Mouse (Mus musculus) T-helper 2 cell (primary cell): ENCODE data around the gene Syt11.
"Not testable (repeated sequence)": the region's sequence is repeated elsewhere in the genome, so short reads cannot be mapped to it uniquely, and the experiment has no call there.

ENCODE experiments used
- in situ Hi-C: fragments of 300-600 bp; cut with MboI, MseI; formaldehyde crosslinking; loops from one replicate; pipeline ENCODE4 v1.15.1; 2025; ENCODE audit warnings: high pct_unique_total_duplicates

The Syt11 gene

DNA sequence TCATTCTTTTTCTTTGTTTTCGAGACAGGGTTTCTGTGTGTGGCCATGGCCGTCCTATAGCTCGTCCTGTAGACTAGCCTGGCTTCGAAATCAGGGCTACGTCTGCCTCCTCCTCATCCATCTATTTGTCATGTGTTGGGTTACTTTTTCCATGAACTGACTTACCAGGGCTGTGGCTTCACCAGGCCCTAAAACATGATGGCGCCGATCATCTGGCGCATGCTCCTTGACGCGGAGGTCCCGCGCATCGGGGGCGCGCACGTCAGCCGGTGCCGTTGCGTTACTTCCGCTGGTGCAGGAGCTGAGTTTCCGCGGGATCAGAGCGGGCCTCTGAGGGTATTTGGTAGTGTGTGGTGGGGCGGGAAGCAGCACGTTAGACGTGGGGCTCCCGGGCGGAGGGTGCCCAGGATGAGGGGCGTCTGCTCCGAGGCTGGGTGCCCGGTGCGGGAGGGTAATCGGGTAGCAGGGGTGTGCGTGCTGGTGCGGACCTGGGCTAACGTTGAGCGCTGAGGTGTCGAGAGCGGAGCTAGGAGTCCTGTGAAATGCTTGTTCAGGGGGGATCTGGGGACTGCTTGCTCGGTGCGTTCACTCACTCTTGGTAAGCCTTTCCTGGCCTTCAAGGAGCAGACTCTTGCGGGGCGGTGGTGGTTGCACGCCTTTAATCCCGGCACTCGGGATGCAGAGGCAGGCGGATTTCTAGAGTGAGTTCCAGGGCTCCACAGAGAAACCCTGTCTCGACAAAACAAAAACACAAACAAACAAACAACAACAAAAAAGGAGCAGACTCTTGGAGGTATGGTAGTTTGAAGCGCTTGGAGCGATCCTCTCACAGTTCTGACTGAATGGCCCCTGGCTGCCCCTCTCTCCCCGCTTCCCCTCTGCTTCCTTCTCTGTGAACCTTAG lies at the start of gene Syt11:
Gene Syt11, minus strand, starts transcription at position 226 of the 903 bp plus-strand sequence.
- in situ Hi-C loops = loop anchor here (5.0 kb wide), 1 partner anchor 57 kb away; no protein-coding TSS in a partner anchor

DNA sequence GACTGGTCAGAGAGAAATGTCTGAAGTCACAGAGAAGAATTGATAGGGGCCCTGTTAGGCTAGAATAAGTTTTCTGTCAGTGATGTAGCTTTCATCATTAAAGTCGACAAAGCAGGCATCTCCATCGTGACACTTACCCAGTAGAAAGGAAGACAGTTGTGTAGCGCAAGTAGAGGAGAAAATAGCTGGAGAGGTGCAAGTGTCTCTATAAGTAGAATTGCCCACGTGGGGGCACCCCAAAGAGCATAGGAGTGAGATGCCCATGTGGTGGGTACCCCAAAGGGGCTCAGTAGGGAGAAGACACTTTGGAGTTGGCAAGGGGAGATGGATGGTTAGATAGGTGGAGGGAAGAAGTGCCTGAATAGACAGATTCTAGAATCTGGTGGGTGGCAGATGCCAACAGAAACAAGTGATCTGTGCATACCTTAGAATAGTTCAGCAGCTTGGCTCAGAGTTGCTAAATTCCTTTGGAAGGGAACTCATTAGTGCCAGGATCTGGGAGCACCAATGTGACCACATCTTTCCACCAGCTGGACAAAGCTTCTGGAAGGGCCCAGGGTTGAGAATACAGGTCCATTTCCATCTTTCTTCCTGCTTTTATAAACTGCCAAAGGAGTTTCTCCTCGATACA lies 29.1 kb upstream of the Syt11 start:
- in situ Hi-C loops = no loop called here

DNA sequence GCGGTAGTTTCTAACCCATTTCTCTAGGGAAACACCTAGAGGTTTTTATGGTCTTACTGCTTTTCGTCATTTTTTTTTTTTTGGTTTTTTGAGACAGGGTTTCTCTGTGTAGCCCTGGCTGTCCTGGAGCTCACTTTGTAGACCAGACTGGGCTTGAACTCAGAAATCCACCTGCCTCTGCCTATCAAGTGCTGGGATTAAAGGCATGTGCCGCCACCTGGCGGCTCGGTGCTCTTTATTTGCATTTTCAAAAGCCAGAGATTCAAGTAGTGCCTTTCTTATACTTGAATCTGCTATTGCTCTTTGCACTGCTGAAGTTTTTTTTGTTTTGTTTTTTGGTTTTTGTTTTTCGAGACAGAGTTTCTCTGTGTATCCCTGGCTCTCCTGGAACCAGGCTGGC lies 22.5 kb upstream of the Syt11 start:
- in situ Hi-C loops = not testable (repeated sequence)

DNA sequence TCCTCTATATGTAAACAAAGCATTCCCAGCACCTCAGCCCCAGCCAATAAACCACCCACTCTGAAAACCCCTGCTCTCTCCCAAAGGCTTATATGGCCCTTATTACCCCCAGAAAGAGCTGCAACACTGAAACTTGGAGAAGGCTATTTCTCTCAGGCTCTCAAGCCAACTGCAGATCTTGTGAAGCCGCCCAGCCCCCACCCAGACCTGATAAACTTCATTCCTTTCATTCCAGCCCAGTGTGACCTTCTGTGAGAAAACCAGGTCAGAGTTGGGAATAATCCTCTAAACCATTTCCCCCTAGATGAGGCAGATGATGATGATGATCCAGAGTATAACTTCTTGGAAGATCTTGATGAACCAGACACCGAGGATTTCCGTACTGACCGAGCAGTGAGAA lies 13.1 kb upstream of the Syt11 start:
- in situ Hi-C loops = loop anchor here (5.0 kb wide), 1 partner anchor 79 kb away; no protein-coding TSS in a partner anchor

DNA sequence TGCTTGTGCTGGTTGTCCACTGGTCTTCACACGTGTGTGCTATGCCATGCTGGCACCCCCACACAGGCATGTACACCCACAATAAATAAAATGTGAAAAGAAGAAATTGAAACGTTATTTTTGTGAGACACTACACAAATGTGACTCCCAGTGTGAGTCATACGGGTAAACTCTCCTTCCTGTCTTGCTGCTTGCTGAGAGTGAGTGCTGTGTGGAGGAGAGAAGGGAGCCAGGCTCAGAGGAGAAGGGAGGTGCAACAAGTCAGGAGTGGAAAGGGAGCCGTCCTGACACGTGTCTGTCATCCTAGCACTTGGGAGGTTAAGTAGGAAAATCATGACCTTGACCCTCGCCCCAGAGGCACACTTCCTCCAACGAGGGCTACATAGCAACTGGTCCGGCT lies 11.8 kb upstream of the Syt11 start:
- in situ Hi-C loops = loop anchor here (5.0 kb wide), 1 partner anchor 80 kb away; no protein-coding TSS in a partner anchor

DNA sequence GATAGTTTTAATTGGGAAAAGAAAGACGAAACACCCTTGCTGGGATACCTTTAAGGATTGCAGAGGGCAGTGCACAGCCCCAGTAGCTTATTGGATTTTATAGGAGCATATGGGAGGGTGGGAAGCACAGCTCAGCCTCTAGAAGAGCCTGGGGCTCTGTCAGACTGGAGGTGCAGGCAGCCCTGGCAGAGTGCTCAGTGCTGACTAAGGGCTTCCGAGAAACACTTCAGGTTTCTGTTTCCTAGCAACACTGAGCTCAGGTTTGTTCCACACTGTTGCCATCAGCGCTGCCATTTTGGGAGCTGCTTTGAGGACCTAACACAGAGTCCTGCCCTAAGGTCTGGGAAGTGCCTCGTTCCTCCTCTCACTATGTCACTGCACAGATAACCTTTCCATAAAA lies 11.4 kb upstream of the Syt11 start:
- in situ Hi-C loops = loop anchor here (5.0 kb wide), 1 partner anchor 81 kb away; no protein-coding TSS in a partner anchor

DNA sequence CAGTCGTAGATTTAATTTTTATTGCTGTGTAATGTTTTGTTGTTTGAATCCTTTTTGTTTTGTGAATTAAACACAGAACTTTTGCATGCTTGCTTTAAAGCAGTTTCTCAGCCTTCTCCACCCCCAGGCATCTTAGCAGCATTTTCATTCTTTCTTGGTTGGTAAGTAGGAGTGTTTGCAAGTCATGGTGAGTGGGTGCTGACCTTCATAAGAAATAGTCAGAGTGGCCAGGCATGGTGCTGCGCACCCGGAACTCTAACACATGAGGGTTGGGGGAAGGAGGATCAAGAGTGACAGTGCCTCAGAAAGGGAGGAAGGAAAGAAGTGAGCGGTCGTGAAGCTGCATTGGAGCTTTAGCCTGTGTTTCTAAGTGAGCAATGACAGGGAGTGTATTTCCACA lies 9.9 kb upstream of the Syt11 start:
- in situ Hi-C loops = loop anchor here (5.0 kb wide), 1 partner anchor 82 kb away; no protein-coding TSS in a partner anchor

DNA sequence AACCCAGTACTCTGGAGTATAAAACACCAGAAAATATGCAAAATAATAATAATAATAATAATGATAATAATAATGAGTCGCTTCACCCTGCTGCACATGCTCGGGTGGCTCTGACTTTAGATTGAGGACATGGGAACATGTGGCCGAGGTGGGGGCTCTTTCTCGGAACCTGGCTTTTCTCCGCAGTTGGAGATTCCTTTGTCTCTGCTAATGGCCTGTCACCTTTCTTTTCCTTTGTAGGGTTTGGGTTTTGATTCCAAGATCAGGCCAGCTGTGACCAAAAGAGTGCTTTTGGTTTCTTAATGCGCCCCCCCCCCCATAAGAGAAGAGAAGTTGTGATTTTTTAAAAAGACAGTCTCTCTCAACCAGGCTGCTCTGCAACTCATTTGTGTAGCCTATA lies 1.8 kb downstream of the Syt11 start:
- in situ Hi-C loops = loop anchor here (5.0 kb wide), 1 partner anchor 59 kb away; no protein-coding TSS in a partner anchor

DNA sequence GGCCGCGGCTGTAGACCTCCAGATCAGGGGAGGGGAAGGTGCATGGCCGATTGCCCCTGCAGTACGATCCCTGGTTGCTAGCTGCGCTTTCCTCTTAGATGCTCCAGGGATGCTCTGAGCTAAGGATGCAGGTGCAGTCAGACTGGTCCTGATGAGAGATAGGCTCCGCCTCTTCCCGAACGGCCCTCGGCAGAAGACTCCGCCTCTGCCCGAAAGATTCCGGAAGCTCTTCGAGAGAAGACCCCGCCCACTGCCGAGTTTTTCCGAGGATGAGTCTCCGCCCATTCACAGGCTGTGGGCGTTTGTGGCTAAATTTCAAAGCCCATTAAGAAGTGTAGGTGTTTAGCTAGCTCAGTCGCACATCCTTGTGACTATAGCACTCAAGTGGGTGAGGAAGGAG lies 2.6 kb downstream of the Syt11 start:
- in situ Hi-C loops = loop anchor here (5.0 kb wide), 1 partner anchor 60 kb away; no protein-coding TSS in a partner anchor

DNA sequence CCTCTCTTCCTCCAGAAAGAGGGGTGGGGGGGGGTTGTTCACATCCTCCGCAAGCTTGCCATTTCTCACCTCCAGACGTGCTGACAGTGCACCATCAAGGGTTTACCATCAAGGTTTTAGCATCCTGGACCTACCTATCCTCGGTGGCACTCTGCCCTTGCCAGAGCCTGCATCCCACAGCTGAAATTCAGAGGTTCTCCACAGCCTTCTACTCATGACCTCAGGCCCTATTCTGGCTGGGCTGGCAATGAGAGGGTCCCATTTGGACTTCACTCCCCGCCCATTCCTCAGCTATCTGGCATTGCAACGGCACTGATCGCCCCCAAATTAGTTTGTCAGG lies 3.1 kb downstream of the Syt11 start:
- in situ Hi-C loops = loop anchor here (5.0 kb wide), 1 partner anchor 60 kb away; no protein-coding TSS in a partner anchor

DNA sequence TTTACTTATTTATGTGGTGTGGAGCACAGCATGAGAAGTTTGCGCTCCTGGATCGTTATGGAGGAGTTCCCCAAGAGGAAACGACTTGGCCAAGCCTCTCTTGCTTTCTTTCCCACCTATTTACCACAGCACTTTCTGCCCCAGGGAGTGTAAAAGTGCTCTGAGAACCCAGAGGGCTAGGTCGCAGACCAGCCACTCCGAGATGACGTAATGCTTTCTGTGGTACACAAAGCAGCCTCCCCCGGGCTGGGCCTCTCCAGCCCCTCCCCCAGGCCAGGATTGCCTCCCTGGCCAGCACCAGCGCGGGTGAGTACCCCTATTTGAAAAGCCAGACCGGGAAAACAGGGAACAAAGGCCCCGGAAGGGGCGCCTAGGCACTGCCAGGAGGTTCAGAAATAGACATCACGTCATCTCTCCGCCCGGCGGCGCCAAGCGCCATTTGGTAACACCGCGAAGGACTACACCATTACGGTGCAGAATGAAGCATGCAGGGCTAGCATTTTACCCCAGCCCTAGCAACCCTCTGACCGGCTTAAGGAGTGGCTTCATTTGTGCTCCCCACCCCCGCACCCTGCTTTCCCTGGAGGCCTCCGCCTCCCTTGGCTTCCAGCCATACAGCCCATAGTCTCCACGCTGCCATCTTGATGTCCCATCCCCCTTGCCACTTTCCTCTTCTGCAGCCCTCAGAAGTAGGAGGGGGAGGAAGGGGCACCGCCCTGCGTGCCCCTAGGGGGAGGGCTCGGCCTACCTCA lies 3.6 kb downstream of the Syt11 start:
- in situ Hi-C loops = loop anchor here (5.0 kb wide), 1 partner anchor 61 kb away; no protein-coding TSS in a partner anchor

DNA sequence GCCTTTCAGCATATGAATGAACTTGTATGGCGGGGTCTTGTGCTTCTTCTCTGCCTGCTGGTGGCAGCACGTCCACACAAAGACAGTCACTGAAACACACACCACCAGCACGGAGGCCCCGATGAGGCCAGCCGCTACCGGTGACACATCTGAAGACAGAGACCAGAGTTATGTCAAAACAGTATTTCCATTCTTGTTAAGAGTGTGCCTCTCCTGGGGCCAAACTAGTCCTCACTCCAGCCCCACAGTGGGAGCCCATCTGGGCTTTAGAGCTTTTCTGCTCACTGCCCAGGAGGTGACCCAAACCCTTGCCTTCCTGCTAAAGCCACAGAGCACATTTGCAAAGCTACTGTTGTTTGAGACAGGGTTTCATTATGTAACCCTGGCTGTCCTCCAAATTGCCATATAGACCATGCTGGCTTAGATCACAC lies 12.5 kb downstream of the Syt11 start:
- in situ Hi-C loops = no loop called here

DNA sequence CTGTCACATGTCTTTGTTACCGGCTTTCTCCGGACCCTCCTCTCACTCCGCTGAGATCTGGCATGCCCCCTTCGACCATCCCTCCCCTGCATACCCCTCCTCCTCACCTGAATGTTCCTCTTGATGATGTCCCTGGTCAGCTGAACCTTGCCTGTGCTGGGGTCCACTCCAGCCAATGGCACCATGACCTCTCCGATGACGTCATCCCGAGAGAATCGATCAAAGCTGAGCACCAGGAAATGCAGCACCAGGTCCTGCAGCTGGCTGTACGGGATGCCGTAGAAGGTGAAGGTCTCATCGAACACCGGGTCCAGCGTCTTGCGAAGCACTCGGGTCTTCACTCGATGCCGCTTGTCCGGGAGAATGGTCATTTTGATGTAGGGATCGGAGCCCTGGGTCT lies 13.3 kb downstream of the Syt11 start:
- in situ Hi-C loops = no loop called here

DNA sequence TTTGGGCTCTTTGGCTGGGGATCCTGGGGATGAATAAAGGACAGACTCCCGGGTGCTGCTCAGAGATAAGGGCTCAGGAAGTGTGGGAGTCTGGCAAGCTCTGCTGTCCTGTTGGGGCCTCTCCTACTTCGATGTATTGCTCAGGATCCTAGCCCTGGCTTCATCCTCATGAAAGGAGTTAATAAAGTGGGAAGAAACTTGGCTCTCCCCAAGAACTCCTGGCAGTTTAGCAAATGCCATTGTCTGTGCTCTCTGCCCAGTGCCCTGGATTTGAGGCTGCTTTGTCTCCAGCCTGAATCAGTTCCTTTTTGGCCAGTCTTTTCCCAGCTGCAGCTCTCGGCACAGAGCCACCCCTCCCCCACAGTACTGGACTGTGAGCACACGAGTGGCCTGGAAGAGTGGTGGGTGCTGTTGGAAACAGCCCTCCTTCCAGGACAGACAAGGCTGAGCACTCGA lies 16.9 kb downstream of the Syt11 start:
- in situ Hi-C loops = no loop called here

DNA sequence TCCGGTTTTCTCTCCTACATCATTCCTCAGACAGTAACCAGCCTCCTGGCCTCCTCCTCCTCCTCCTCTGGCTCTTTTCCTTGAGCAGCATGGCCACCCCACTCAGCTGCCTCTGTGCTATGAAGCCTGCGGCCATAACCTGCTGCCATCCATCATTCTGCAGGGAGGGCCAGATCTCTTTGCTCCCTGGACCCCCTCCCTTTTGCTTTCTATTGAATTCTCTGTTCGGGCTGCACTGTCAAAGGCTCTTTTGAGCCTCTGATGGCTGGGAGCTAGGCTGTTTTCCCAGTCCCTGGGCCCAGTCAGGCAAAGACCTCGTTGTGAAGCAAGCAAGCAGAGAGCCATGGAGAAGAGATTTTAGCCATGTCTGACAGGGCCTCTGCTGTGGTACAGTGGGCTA lies 18.7 kb downstream of the Syt11 start:
- in situ Hi-C loops = no loop called here

DNA sequence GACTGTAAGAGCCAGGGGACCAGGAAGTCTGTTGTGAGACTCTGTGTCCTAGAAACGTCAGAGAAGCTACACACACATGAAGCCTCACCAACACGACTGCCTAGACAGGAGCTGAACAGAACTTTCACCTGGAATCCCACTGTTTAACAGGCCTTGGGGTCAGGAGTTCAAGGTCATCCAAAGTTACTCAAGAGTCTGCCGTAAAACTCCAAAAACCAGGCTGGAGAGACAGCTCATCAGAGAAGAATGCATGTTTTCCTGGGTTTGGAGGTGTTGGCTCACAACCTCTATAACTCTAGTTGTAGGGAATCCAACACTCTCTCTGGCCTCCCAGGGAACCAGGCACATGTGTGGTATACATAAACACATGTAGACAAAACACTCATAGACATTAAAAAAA lies 19.4 kb downstream of the Syt11 start:
- in situ Hi-C loops = no loop called here

DNA sequence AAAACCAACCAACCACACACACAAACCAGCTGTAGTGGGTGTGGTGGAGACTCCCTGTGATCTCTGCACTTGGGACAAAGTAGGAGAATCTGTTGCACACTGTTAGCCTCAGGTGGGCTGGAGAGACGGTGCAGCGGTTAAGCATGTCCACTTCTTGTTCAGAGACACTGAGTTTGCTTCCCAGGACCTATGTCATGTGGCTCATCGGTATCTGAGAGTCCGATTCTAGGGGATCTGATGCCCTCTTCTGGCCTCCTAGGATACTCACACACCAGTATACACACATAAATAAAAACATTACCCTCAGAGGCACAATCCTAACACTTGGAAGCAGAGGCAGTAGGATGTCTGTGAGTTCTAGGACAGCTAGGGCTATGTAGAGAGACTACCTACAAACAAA lies 20.7 kb downstream of the Syt11 start:
- in situ Hi-C loops = no loop called here

DNA sequence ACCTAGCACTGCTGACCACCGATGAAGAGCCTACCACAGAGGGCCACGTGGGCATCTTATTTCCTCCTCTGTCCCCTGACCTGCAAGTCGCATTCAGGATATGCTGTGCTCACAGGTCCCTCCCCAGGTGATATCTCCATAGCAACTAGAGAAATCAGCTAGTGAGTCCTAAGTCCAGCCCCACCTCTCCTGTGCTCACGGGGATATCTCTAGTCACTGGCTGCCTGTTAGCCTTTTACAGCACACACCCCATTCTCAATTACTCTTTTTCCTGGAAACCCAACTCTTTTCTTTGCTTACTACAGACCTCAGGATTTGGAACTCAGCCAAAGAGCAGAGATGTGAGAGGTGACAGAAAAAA lies 28.1 kb downstream of the Syt11 start:
- in situ Hi-C loops = loop anchor here (5.0 kb wide), 1 partner anchor 70 kb away; no protein-coding TSS in a partner anchor

DNA sequence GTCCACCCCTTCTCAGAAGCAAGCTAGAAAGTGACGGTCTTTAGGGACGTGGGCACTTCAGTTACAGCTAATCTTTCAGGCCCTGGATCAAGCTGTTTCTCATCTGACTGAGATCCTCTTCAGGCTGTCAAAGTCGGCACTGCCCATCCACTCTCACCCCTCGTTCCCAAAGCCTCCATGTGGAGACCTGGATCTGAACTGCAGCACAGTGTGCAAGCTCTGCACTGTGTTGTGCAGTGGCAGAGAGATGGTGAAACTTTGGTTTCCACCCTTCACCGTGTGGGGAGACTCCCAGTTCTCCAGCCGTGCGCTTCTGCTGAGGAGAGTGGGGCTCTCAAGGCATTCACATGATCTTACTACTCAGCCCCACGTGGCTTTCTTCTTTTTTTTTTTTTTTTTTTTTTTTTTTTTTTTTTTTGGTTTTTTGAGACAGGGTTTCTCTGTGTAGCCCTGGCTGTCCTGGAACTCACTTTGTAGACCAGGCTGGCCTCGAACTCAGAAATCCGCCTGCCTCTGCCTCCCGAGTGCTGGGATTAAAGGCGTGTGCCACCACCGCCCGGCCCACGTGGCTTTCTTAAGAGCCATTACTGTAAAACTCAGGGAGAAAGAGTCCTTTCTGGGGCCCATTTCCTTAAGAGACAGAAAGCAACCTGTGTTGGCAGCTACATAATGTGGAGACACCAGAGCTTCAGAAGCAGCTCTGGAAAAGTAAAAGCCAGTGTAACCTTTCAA lies 28.7 kb downstream of the Syt11 start:
- in situ Hi-C loops = loop anchor here (5.0 kb wide), 1 partner anchor 69 kb away; no protein-coding TSS in a partner anchor

DNA sequence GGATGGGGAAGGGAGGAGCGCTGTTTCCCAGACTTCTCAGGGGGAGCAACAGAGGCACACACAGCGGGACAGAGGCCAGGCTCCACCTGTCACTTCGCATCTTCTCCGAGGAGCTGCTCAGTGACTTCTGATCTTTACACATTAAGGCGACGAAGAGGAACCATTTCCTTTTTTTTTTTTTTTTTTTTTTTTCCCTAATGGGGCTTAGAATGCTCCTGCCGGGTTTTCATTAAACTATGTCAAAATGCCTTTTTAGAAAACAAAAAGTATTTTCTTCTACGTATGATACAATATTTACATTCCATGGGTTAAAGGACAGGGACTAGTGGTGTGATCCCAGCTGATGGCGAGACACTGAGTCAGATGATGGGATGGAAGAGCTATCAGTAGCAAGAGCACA lies 29.4 kb downstream of the Syt11 start:
- in situ Hi-C loops = loop anchor here (5.0 kb wide), 1 partner anchor 68 kb away; no protein-coding TSS in a partner anchor

DNA sequence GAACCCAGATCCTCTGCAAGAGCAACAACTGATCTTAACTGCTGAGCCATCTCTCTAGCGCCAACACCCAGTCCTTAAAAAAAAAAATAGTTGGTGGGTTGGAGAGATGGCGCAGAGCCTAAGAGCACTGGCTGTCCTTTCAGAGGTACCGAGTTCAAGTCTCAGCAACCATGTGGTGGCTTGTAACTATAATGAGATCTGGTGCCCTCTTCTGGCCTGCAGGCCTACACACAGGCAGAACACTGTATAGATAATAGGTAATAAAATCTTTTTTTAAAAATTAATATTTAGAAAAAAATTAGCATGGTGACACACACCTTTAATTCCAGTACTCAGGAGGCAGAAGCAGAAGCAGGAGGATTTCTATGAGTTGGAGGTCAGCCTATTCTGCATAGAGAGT lies 34.8 kb downstream of the Syt11 start:
- in situ Hi-C loops = no loop called here
